In the genomic region with DNA sequence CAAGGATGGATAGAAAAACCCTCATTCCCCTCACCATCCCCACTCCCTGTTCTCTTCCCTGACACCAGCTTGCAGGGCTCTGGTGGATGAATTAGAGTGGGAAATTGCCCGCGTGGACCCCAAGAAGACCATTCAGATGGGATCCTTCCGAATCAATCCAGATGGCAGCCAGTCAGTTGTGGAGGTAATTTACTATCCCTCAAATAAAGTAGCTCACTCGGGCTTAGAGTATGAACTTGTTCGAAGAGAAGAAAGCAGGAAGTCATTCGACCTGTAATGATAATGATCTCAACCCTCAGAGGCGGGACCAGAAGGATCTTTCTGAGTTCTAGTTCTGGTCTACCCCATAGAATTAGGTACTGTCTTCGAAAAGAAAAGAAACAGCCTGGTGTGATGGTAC, we compare ENCODE assay signal across 10 mouse cellular contexts. TPM values are rescaled to one million over a fixed set of nuclear protein-coding genes. Genes with fewer than 3 reads are reported as not detected.
A peak's percentile ranks its signal among the peaks of the same experiment; 100 is the strongest.
DNase-seq lines count a peak whose midpoint lies in the region; ATAC-seq and TF ChIP-seq lines count a peak whose summit lies in the region.
"Had no signal": no experiment of that assay in that cellular context is flagged by ENCODE, and none has a peak within 500 bp of the region (broad histone marks: within the 10 kb centered on the region; RNA-seq: fewer than 3 reads in every experiment).

No protein-coding gene starts in this region.

- no peak for DNase-seq in kidney, adult 8-10 months
- DNase-seq in induced T-regulatory cell, adult 2 months (ENCODE audit: low read depth), result peak; percentile 75
- no peak for DNase-seq in midbrain, postnatal 0 days (ENCODE audit: low spot score)
- DNase-seq in yolk sac, embryonic 10.5 days (ENCODE audit: low spot score), result no peak
- DNase-seq in layer of hippocampus, adult 9-10 months (ENCODE audit: low spot score), result no peak
- DNase-seq in spleen, adult 12 weeks (ENCODE audit: low spot score), result no peak
- DNase-seq: kidney, postnatal 4 days; thymus, postnatal 25 days had no signal

- H3K27me3 ChIP-seq in kidney, embryonic 16.5 days (ENCODE audit: insufficient read depth, low read length), result no peaks in the 10 kb centered on the region
- H3K27me3 ChIP-seq in midbrain, postnatal 0 days (ENCODE audit: insufficient read depth, low read length), result no peaks in the 10 kb centered on the region

- ATAC-seq in kidney, embryonic 16.5 days (ENCODE audit: low FRiP score, low TSS enrichment), result no peak
- ATAC-seq in midbrain, postnatal 0 days (ENCODE audit: low FRiP score), result no peak

- peaks cover 56% of the 10 kb centered on the region for H3K36me3 ChIP-seq in kidney, embryonic 16.5 days (ENCODE audit: insufficient read depth, low read length)
- H3K36me3 ChIP-seq in midbrain, postnatal 0 days (ENCODE audit: insufficient read depth, low read length), result peaks cover 28% of the 10 kb centered on the region

- H3K4me2 ChIP-seq in kidney, embryonic 16.5 days (replicated peaks; ENCODE audit: low read depth, low read length), result peak overlapping the region; percentile 91
- H3K4me2 ChIP-seq in midbrain, postnatal 0 days (ENCODE audit: low read depth, low read length, poor library complexity, severe bottlenecking), result peak overlapping the region; percentile 88

- 54% methylated on average over 8 of the region's 8 CpGs for WGBS in kidney, embryonic 16.5 days
- 90% methylated on average over 8 of the region's 8 CpGs for WGBS in midbrain, postnatal 0 days

- no peak for TF ChIP-seq CTCF in bone marrow macrophage, adult 2 months (IDR thresholded peaks at IDR 0.05; ENCODE audit: low read depth, low read length)
- TF ChIP-seq CTCF in midbrain, postnatal 0 days (IDR thresholded peaks at IDR 0.05), result no peak

- no peak for TF ChIP-seq POLR2A in bone marrow macrophage, adult 2 months (IDR thresholded peaks at IDR 0.05; ENCODE audit: borderline replicate concordance, low read depth, low read length)

- peak overlapping the region; percentile 81 for H3K4me3 ChIP-seq in kidney, embryonic 16.5 days (ENCODE audit: low read length)
- peak overlapping the region; percentile 98 for H3K4me3 ChIP-seq in bone marrow macrophage, adult 2 months (ENCODE audit: insufficient read depth, low read length)
- H3K4me3 ChIP-seq in midbrain, postnatal 0 days (ENCODE audit: low read depth, low read length), result peak overlapping the region; percentile 80

- H3K9ac ChIP-seq in kidney, embryonic 16.5 days (replicated peaks; ENCODE audit: low read length), result peak overlapping the region; percentile 98
- peak overlapping the region; percentile 98 for H3K9ac ChIP-seq in midbrain, postnatal 0 days (replicated peaks; ENCODE audit: low read length, poor library complexity, severe bottlenecking)

- peak overlapping the region; percentile 98 for H3K27ac ChIP-seq in kidney, embryonic 16.5 days (ENCODE audit: low read length)
- 0 out of 2 replicates have a peak overlapping the region, but pooled peaks have one; percentile 2 for H3K27ac ChIP-seq in bone marrow macrophage, adult 2 months (ENCODE audit: insufficient read depth, low read depth, low read length)
- peak overlapping the region; percentile 98 for H3K27ac ChIP-seq in midbrain, postnatal 0 days (ENCODE audit: low read depth, low read length)

- no peaks in the 10 kb centered on the region for H3K9me3 ChIP-seq in kidney, embryonic 16.5 days (ENCODE audit: low read length)
- H3K9me3 ChIP-seq in midbrain, postnatal 0 days (ENCODE audit: low read length), result no peaks in the 10 kb centered on the region

- peaks cover 18% of the 10 kb centered on the region for H3K4me1 ChIP-seq in kidney, embryonic 16.5 days (ENCODE audit: insufficient read depth, low read length)
- peaks cover 7% of the 10 kb centered on the region for H3K4me1 ChIP-seq in bone marrow macrophage, adult 2 months (ENCODE audit: control insufficient read depth, insufficient read depth, low read length)
- peaks cover 9% of the 10 kb centered on the region; the same call in 1 of the 2 replicates for H3K4me1 ChIP-seq in midbrain, postnatal 0 days (ENCODE audit: insufficient read depth, low read length)

RNA-seq across cellular contexts. Expression of gene Cnpy2, which starts 1.3 kb away (rescaled TPM):
- 343 and 370 TPM in 2 replicates for polyA plus RNA-seq in kidney, embryonic 16.5 days (2015; fragmentation: Nextera tagmentation; extraction: Ambion mirVana)
- polyA plus RNA-seq in bone marrow macrophage, adult 2 months (2012; ENCODE audit: insufficient read depth, insufficient read length, missing spikeins), result 78.6 and 82.6 TPM in 2 replicates
- 40.3 and 49.4 TPM in 2 replicates for total RNA-seq in midbrain, postnatal 0 days (2014; rRNA removed)
- 164 and 176 TPM in 2 replicates for polyA plus RNA-seq in midbrain, postnatal 0 days (2015; fragmentation: Nextera tagmentation; extraction: Ambion mirVana)

RNA-seq across cellular contexts. Expression of gene Cs, which starts 14.0 kb away (rescaled TPM):
- 238 and 244 TPM in 2 replicates for polyA plus RNA-seq in kidney, embryonic 16.5 days (2015; fragmentation: Nextera tagmentation; extraction: Ambion mirVana)
- polyA plus RNA-seq in bone marrow macrophage, adult 2 months (2012; ENCODE audit: insufficient read depth, insufficient read length, missing spikeins), result 98.1 and 109 TPM in 2 replicates
- total RNA-seq in midbrain, postnatal 0 days (2014; rRNA removed), result 279 and 309 TPM in 2 replicates
- polyA plus RNA-seq in midbrain, postnatal 0 days (2015; fragmentation: Nextera tagmentation; extraction: Ambion mirVana), result 255 and 271 TPM in 2 replicates

RNA-seq across cellular contexts. Expression of gene Pan2, which starts 20.4 kb away (rescaled TPM):
- 42.0 and 45.0 TPM in 2 replicates for polyA plus RNA-seq in kidney, embryonic 16.5 days (2015; fragmentation: Nextera tagmentation; extraction: Ambion mirVana)
- 14.3 and 15.2 TPM in 2 replicates for polyA plus RNA-seq in bone marrow macrophage, adult 2 months (2012; ENCODE audit: insufficient read depth, insufficient read length, missing spikeins)
- 18.3 and 19.0 TPM in 2 replicates for total RNA-seq in midbrain, postnatal 0 days (2014; rRNA removed)
- 12.5 and 13.4 TPM in 2 replicates for polyA plus RNA-seq in midbrain, postnatal 0 days (2015; fragmentation: Nextera tagmentation; extraction: Ambion mirVana)

RNA-seq across cellular contexts. Expression of gene Il23a, which starts 25.0 kb away (rescaled TPM):
- polyA plus RNA-seq in kidney, embryonic 16.5 days (2015; fragmentation: Nextera tagmentation; extraction: Ambion mirVana), result 0.15 and 0.35 TPM in 2 replicates
- polyA plus RNA-seq in bone marrow macrophage, adult 2 months (2012; ENCODE audit: insufficient read depth, insufficient read length, missing spikeins), result not detected in 2 replicates
- not detected in 2 replicates for total RNA-seq in midbrain, postnatal 0 days (2014; rRNA removed)
- polyA plus RNA-seq in midbrain, postnatal 0 days (2015; fragmentation: Nextera tagmentation; extraction: Ambion mirVana), result 0.12 TPM in 1 of 2 replicates, not detected in the other

RNA-seq across cellular contexts. Expression of gene Coq10a, which starts 45.3 kb away (rescaled TPM):
- 4.1 and 10.9 TPM in 2 replicates for polyA plus RNA-seq in kidney, embryonic 16.5 days (2015; fragmentation: Nextera tagmentation; extraction: Ambion mirVana)
- polyA plus RNA-seq in bone marrow macrophage, adult 2 months (2012; ENCODE audit: insufficient read depth, insufficient read length, missing spikeins), result 40.6 and 46.1 TPM in 2 replicates
- 42.8 and 53.2 TPM in 2 replicates for total RNA-seq in midbrain, postnatal 0 days (2014; rRNA removed)
- polyA plus RNA-seq in midbrain, postnatal 0 days (2015; fragmentation: Nextera tagmentation; extraction: Ambion mirVana), result 51.7 and 56.4 TPM in 2 replicates

Comparison
In these comparisons a context has a peak if more than half of its experiments do, and no peak if none do; other contexts are left out.
1. H3K27ac ChIP-seq: peak in every context shown above with its lines; median percentile 98 in kidney, embryonic 16.5 days; 98 in midbrain, postnatal 0 days; 2 in bone marrow macrophage, adult 2 months.